Mouse (Mus musculus) midbrain, embryonic 12.5 days (tissue): ENCODE results near the gene Ahdc1. TPM values are rescaled to one million over a fixed set of nuclear protein-coding genes. Genes with fewer than 3 reads are reported as not detected.

Experiments
- ATAC-seq: fragments of 200-750 bp; cut with Nextera tagmentation; 2 replicates; pipeline ENCODE4 v1.8.0; 2017; ENCODE audit warnings: low read depth, moderate TSS enrichment, moderate library complexity; ENCODE audit not compliant: low FRiP score
- H3K27ac ChIP-seq: fragments of 300-500 bp; sonication (generic); replicated peaks from 2 replicates; pipeline ENCODE4 v1.5.1; 2016; ENCODE audit warnings: mild to moderate bottlenecking
- H3K27me3 ChIP-seq: fragments of 300-500 bp; sonication (generic); 2 replicates; pipeline ENCODE4 v1.6.1; 2016; ENCODE audit warnings: mild to moderate bottlenecking
- H3K36me3 ChIP-seq: fragments of 300-500 bp; sonication (generic); 2 replicates; pipeline ENCODE4 v1.6.1; 2016
- H3K4me1 ChIP-seq: fragments of 300-500 bp; sonication (generic); 2 replicates; pipeline ENCODE4 v1.6.1; 2016
- H3K4me2 ChIP-seq: fragments of 300-500 bp; sonication (generic); replicated peaks from 2 replicates; pipeline ENCODE4 v1.6.1; 2016; ENCODE audit warnings: mild to moderate bottlenecking, moderate library complexity
- H3K4me3 ChIP-seq: fragments of 300-500 bp; sonication (generic); 2 replicates; pipeline ENCODE4 v1.5.1; 2016; ENCODE audit warnings: mild to moderate bottlenecking
- H3K9ac ChIP-seq: fragments of 300-500 bp; sonication (generic); replicated peaks from 2 replicates; pipeline ENCODE4 v1.6.1; 2016; ENCODE audit warnings: mild to moderate bottlenecking, moderate library complexity
- H3K9me3 ChIP-seq: fragments of 300-500 bp; sonication (generic); 2 replicates; pipeline ENCODE4 v1.6.1; 2016; ENCODE audit warnings: mild to moderate bottlenecking
- WGBS: fragments of 180-500 bp; shearing (Covaris S2); methylation state at CpG from one replicate; pipeline ENCODE4 v1.1.7; 2016; 5-methylcytosine and 5-hydroxymethylcytosine counted together
- polyA plus RNA-seq: library from polyadenylated mRNA; unstranded; fragments of >200 nt; fragmentation: Nextera tagmentation; extraction: Ambion mirVana; gene quantifications from 2 replicates; pipeline ENCODE4 v1.2.1, GENCODE M21; 2016

The Ahdc1 gene
- polyA plus RNA-seq, 1 experiment from 2014 or later = 9.1 TPM

GRCm38 (mm10) chr4:133013266-133013891, 2.3 kb downstream of the Ahdc1 start:
- Histone ChIP-seq H3K4me2 (peak overlapping the region; percentile 70), H3K4me3 (peak overlapping the region; percentile 93), H3K36me3 (0 out of 2 replicates have a peak, but pooled peaks cover 4% of the 10 kb centered on the region), H3K27ac (peak overlapping the region; percentile 94), H3K4me1 (peaks cover 70% of the 10 kb centered on the region), H3K27me3 (peaks cover 21% of the 10 kb centered on the region), H3K9me3 (no peaks in the 10 kb centered on the region), H3K9ac (peak overlapping the region; percentile 97)
- no peak; the same call in 1 of the 2 replicates for ATAC-seq
- 4% methylated on average over 18 of the region's 18 CpGs for WGBS

- H3K9ac ChIP-seq = peak overlapping the region; percentile 20; the same call in 1 of the 2 replicates
- peak overlapping the region; percentile 94; the same call in 1 of the 2 replicates for H3K27ac ChIP-seq
- peak overlapping the region; percentile 93 for H3K4me3 ChIP-seq
- no peaks in the 10 kb centered on the region for H3K9me3 ChIP-seq
- 22% methylated on average over 5 of the region's 5 CpGs for WGBS
- 0 out of 2 replicates have a peak, but pooled peaks cover 4% of the 10 kb centered on the region for H3K36me3 ChIP-seq
- peaks cover 26% of the 10 kb centered on the region for H3K27me3 ChIP-seq
- peak overlapping the region; percentile 70 for H3K4me2 ChIP-seq
- H3K4me1 ChIP-seq = peaks cover 72% of the 10 kb centered on the region
- no peak for ATAC-seq
Observed at GRCm38 (mm10) chr4:133014088-133014487, 3.0 kb downstream of the Ahdc1 start.

- Histone ChIP-seq H3K4me3 (0 out of 2 replicates have a peak overlapping the region, but pooled peaks have one; percentile 1), H3K4me2 (peak overlapping the region; percentile 70), H3K27me3 (peaks cover 17% of the 10 kb centered on the region), H3K36me3 (0 out of 2 replicates have a peak, but pooled peaks cover 4% of the 10 kb centered on the region), H3K9ac (peak overlapping the region; percentile 29; the same call in 1 of the 2 replicates), H3K4me1 (peaks cover 80% of the 10 kb centered on the region), H3K27ac (peak overlapping the region; percentile 1; the same call in 1 of the 2 replicates), H3K9me3 (no peaks in the 10 kb centered on the region)
- WGBS = 25% methylated on average over 10 of the region's 10 CpGs
- no peak for ATAC-seq
Observed at GRCm38 (mm10) chr4:133014896-133015709, 4.0 kb downstream of the Ahdc1 start.

GRCm38 (mm10) chr4:133015710-133016651, 4.9 kb downstream of the Ahdc1 start:
- Histone ChIP-seq H3K4me1 (peaks cover 81% of the 10 kb centered on the region), H3K4me2 (peak overlapping the region; percentile 70; the same call in 1 of the 2 replicates)
- ATAC-seq = no peak

GRCm38 (mm10) chr4:133016677-133017415, 5.8 kb downstream of the Ahdc1 start:
- WGBS = 49% methylated on average over 4 of the region's 4 CpGs
- peak overlapping the region; percentile 70; the same call in 1 of the 2 replicates for H3K4me2 ChIP-seq
- no peaks in the 10 kb centered on the region for H3K9me3 ChIP-seq
- H3K27me3 ChIP-seq = peaks cover 6% of the 10 kb centered on the region; the same call in 1 of the 2 replicates
- 0 out of 2 replicates have a peak overlapping the region, but pooled peaks have one; percentile 2 for H3K4me3 ChIP-seq
- 0 out of 2 replicates have a peak, but pooled peaks cover 4% of the 10 kb centered on the region for H3K36me3 ChIP-seq
- peaks cover 88% of the 10 kb centered on the region for H3K4me1 ChIP-seq
- H3K9ac ChIP-seq = peak overlapping the region; percentile 12; the same call in 1 of the 2 replicates
- no peak for ATAC-seq
- H3K27ac ChIP-seq = no peak overlapping the region

More at GRCm38 (mm10) chr4:133015710-133016651, 4.9 kb downstream of the Ahdc1 start:
- WGBS = 28% methylated on average over 9 of the region's 9 CpGs
- Histone ChIP-seq H3K27ac (peak overlapping the region; percentile 35; the same call in 1 of the 2 replicates), H3K27me3 (peaks cover 8% of the 10 kb centered on the region), H3K9ac (peak overlapping the region; percentile 29), H3K36me3 (0 out of 2 replicates have a peak, but pooled peaks cover 4% of the 10 kb centered on the region), H3K9me3 (no peaks in the 10 kb centered on the region), H3K4me3 (0 out of 2 replicates have a peak overlapping the region, but pooled peaks have one; percentile 2)

- Histone ChIP-seq H3K4me3 (no peak overlapping the region), H3K4me2 (no peak overlapping the region), H3K27me3 (peaks cover 6% of the 10 kb centered on the region; the same call in 1 of the 2 replicates), H3K36me3 (0 out of 2 replicates have a peak, but pooled peaks cover 4% of the 10 kb centered on the region), H3K9ac (peak overlapping the region; percentile 12; the same call in 1 of the 2 replicates), H3K9me3 (no peaks in the 10 kb centered on the region), H3K27ac (no peak overlapping the region), H3K4me1 (peaks cover 95% of the 10 kb centered on the region)
- WGBS = 64% methylated on average over 6 of the region's 6 CpGs
- ATAC-seq = no peak
Observed at GRCm38 (mm10) chr4:133017597-133018262, 6.7 kb downstream of the Ahdc1 start.

- no peak overlapping the region for H3K4me3 ChIP-seq
- H3K9ac ChIP-seq = no peak overlapping the region
- H3K4me2 ChIP-seq = no peak overlapping the region
- H3K27me3 ChIP-seq = peaks cover 6% of the 10 kb centered on the region; the same call in 1 of the 2 replicates
- peaks cover 95% of the 10 kb centered on the region for H3K4me1 ChIP-seq
- ATAC-seq = no peak
- whole genome bisulfite sequencing = 80% methylated on average over 3 of the region's 3 CpGs
- H3K9me3 ChIP-seq = no peaks in the 10 kb centered on the region
- 0 out of 2 replicates have a peak, but pooled peaks cover 4% of the 10 kb centered on the region for H3K36me3 ChIP-seq
- H3K27ac ChIP-seq = no peak overlapping the region
Observed at GRCm38 (mm10) chr4:133018263-133018798, 7.3 kb downstream of the Ahdc1 start.

- peak overlapping the region; percentile 24 for H3K9ac ChIP-seq
- peak overlapping the region; percentile 51 for H3K4me2 ChIP-seq
Observed at GRCm38 (mm10) chr4:133020721-133021120, 9.7 kb downstream of the Ahdc1 start.

GRCm38 (mm10) chr4:133021181-133021671, 10.2 kb downstream of the Ahdc1 start:
- Histone ChIP-seq H3K36me3 (0 out of 2 replicates have a peak, but pooled peaks cover 4% of the 10 kb centered on the region), H3K27ac (peak overlapping the region; percentile 84), H3K4me3 (peak overlapping the region; percentile 15; the same call in 1 of the 2 replicates), H3K9ac (peak overlapping the region; percentile 24), H3K27me3 (peaks cover 13% of the 10 kb centered on the region; the same call in 1 of the 2 replicates), H3K4me2 (peak overlapping the region; percentile 51), H3K4me1 (peaks cover 94% of the 10 kb centered on the region), H3K9me3 (no peaks in the 10 kb centered on the region)
- ATAC-seq = no peak; the same call in 1 of the 2 replicates
- 2% methylated on average over 9 of the region's 9 CpGs for WGBS

More at GRCm38 (mm10) chr4:133020721-133021120, 9.7 kb downstream of the Ahdc1 start:
- no peaks in the 10 kb centered on the region for H3K9me3 ChIP-seq
- H3K27me3 ChIP-seq = peaks cover 13% of the 10 kb centered on the region; the same call in 1 of the 2 replicates
- H3K4me3 ChIP-seq = 0 out of 2 replicates have a peak overlapping the region, but pooled peaks have one; percentile 15
- peak overlapping the region; percentile 84 for H3K27ac ChIP-seq
- no peak for ATAC-seq
- H3K4me1 ChIP-seq = peaks cover 95% of the 10 kb centered on the region
- 0 out of 2 replicates have a peak, but pooled peaks cover 4% of the 10 kb centered on the region for H3K36me3 ChIP-seq
- 21% methylated on average over 3 of the region's 6 CpGs for WGBS
